Mouse (Mus musculus): ENCODE data around the gene Gjc3. TPM values are rescaled to one million over a fixed set of nuclear protein-coding genes. Genes with fewer than 3 reads are reported as not detected.

Gjc3 gene
- 0.26 TPM in 1 of 2 replicates, not detected in the other for polyA plus RNA-seq (2015; fragmentation: Nextera tagmentation; extraction: Ambion mirVana)

DNA sequence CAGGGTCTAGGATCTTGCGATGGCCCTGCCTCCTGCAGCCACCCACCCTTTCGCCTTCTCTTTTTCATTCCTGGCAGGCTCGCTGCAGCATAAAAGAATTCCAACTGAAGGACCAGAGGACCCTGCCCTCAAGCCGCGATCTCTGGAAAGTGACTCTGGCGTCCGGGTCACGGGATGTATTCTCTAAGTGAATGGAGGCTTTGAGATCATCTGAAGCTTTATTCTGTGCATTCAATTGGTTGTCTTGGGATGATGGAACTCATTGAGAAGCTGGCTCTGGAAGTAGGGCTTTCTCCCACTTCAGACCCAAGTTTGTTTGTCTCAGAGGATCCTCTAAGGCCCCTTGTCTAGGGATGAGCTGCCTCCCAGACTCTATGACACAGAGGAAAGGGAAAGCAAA is at the start of gene Gjc3:
Gene Gjc3, minus strand, starts transcription at position 154 of the 400 bp plus-strand sequence.
- no peak within 1 kb of the TSS for H3K4me2 ChIP-seq (ENCODE audit: low read depth, low read length)
- no peaks in the 10 kb centered on the region for H3K27me3 ChIP-seq (ENCODE audit: control insufficient read depth, insufficient read depth, low read length)
- no peak within 1 kb of the TSS for H3K9ac ChIP-seq (ENCODE audit: low read length)
- WGBS: 81% methylated on average over 8 of the region's 8 CpGs
- ATAC-seq (replicated peaks; ENCODE audit: extremely low read depth, insufficient read depth, low FRiP score): no peak
- no peaks in the 10 kb centered on the region for H3K4me1 ChIP-seq (ENCODE audit: control insufficient read depth, insufficient read depth, low read length)
- H3K4me3 ChIP-seq (ENCODE audit: low read length): no peak within 1 kb of the TSS
- H3K36me3 ChIP-seq (ENCODE audit: control insufficient read depth, insufficient read depth): no peaks in the 10 kb centered on the region
- peaks cover 5% of the 10 kb centered on the region for H3K9me3 ChIP-seq (replicated peaks; ENCODE audit: control insufficient read depth, low read length)
- no peak within 1 kb of the TSS for H3K27ac ChIP-seq (ENCODE audit: low read length)

- no peaks in the 10 kb centered on the region for H3K36me3 ChIP-seq (ENCODE audit: control insufficient read depth, insufficient read depth)
- H3K27ac ChIP-seq (ENCODE audit: low read length): no peak overlapping the region
- 75% methylated on average over 5 of the region's 5 CpGs for WGBS
- ATAC-seq (replicated peaks; ENCODE audit: extremely low read depth, insufficient read depth, low FRiP score): no peak
- H3K27me3 ChIP-seq (ENCODE audit: control insufficient read depth, insufficient read depth, low read length): no peaks in the 10 kb centered on the region
- no peak overlapping the region for H3K9ac ChIP-seq (ENCODE audit: low read length)
- no peaks in the 10 kb centered on the region for H3K4me1 ChIP-seq (ENCODE audit: control insufficient read depth, insufficient read depth, low read length)
- H3K4me3 ChIP-seq (ENCODE audit: low read length): no peak overlapping the region
- H3K4me2 ChIP-seq (ENCODE audit: low read depth, low read length): no peak overlapping the region
- H3K9me3 ChIP-seq (replicated peaks; ENCODE audit: control insufficient read depth, low read length): 0 out of 2 replicates have a peak, but pooled peaks cover 2% of the 10 kb centered on the region
These were observed 49.5 kb upstream of the Gjc3 start for GRCm38 (mm10) chr5:138012382-138012781.

- no peak for ATAC-seq (replicated peaks; ENCODE audit: extremely low read depth, insufficient read depth, low FRiP score)
- no peak overlapping the region for H3K9ac ChIP-seq (ENCODE audit: low read length)
- 85% methylated on average over 5 of the region's 5 CpGs for WGBS
These were observed 46.5 kb upstream of the Gjc3 start for GRCm38 (mm10) chr5:138009437-138009836.

GRCm38 (mm10) chr5:137986351-137986750 is 23.5 kb upstream of the Gjc3 start:
- no peak overlapping the region for H3K4me2 ChIP-seq (ENCODE audit: low read depth, low read length)
- no peak for ATAC-seq (replicated peaks; ENCODE audit: extremely low read depth, insufficient read depth, low FRiP score)
- H3K4me1 ChIP-seq (ENCODE audit: control insufficient read depth, insufficient read depth, low read length): no peaks in the 10 kb centered on the region
- WGBS: 73% methylated on average over 1 of the region's 1 CpGs
- no peak overlapping the region for H3K4me3 ChIP-seq (ENCODE audit: low read length)
- no peak overlapping the region for H3K27ac ChIP-seq (ENCODE audit: low read length)
- H3K27me3 ChIP-seq (ENCODE audit: control insufficient read depth, insufficient read depth, low read length): no peaks in the 10 kb centered on the region
- H3K9me3 ChIP-seq (replicated peaks; ENCODE audit: control insufficient read depth, low read length): no peaks in the 10 kb centered on the region
- H3K9ac ChIP-seq (ENCODE audit: low read length): no peak overlapping the region
- H3K36me3 ChIP-seq (ENCODE audit: control insufficient read depth, insufficient read depth): no peaks in the 10 kb centered on the region

More at GRCm38 (mm10) chr5:138009437-138009836, 46.5 kb upstream of the Gjc3 start:
- Histone ChIP-seq H3K4me1 (ENCODE audit: control insufficient read depth, insufficient read depth, low read length) (no peaks in the 10 kb centered on the region), H3K4me2 (ENCODE audit: low read depth, low read length) (no peak overlapping the region), H3K36me3 (ENCODE audit: control insufficient read depth, insufficient read depth) (no peaks in the 10 kb centered on the region), H3K27ac (ENCODE audit: low read length) (no peak overlapping the region), H3K27me3 (ENCODE audit: control insufficient read depth, insufficient read depth, low read length) (no peaks in the 10 kb centered on the region), H3K9me3 (replicated peaks; ENCODE audit: control insufficient read depth, low read length) (0 out of 2 replicates have a peak, but pooled peaks cover 2% of the 10 kb centered on the region), H3K4me3 (ENCODE audit: low read length) (no peak overlapping the region)

GRCm38 (mm10) chr5:137981300-137981699 is 18.4 kb upstream of the Gjc3 start, which contains the start of gene Azgp1:
TSS of gene Azgp1 (plus strand) at chr5:137981520.
- H3K36me3 ChIP-seq (ENCODE audit: control insufficient read depth, insufficient read depth): no peaks in the 10 kb centered on the region
- no peak within 1 kb of the TSS for H3K4me2 ChIP-seq (ENCODE audit: low read depth, low read length)
- H3K27me3 ChIP-seq (ENCODE audit: control insufficient read depth, insufficient read depth, low read length): no peaks in the 10 kb centered on the region
- no peaks in the 10 kb centered on the region for H3K4me1 ChIP-seq (ENCODE audit: control insufficient read depth, insufficient read depth, low read length)
- WGBS: 64% methylated on average over 4 of the region's 4 CpGs
- H3K4me3 ChIP-seq (ENCODE audit: low read length): no peak within 1 kb of the TSS
- no peak for ATAC-seq (replicated peaks; ENCODE audit: extremely low read depth, insufficient read depth, low FRiP score)
- no peaks in the 10 kb centered on the region for H3K9me3 ChIP-seq (replicated peaks; ENCODE audit: control insufficient read depth, low read length)
- H3K9ac ChIP-seq (ENCODE audit: low read length): no peak within 1 kb of the TSS
- H3K27ac ChIP-seq (ENCODE audit: low read length): no peak within 1 kb of the TSS

DNA sequence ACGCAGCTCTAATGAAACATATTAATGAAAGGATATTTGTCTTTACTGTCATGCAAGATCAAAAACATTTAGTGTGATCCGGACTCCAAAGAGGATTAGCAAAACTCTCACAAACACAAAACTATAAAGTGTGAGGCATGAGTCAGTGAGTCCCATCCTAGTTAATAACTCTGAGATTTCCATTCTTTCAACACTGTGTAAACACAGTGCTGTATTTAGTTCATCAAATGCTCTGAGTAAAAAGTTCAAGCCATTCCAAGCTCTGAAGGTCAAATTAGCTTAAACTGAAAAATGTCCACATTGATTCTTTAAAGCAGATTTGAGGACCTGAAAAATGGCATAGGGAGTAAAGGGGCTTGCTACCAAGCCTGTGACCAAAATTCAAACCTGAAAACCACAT is 16.2 kb upstream of the Gjc3 start:
- no peak overlapping the region for H3K4me2 ChIP-seq (ENCODE audit: low read depth, low read length)
- no peak for ATAC-seq (replicated peaks; ENCODE audit: extremely low read depth, insufficient read depth, low FRiP score)
- no peaks in the 10 kb centered on the region for H3K4me1 ChIP-seq (ENCODE audit: control insufficient read depth, insufficient read depth, low read length)
- H3K27me3 ChIP-seq (ENCODE audit: control insufficient read depth, insufficient read depth, low read length): no peaks in the 10 kb centered on the region
- no peaks in the 10 kb centered on the region for H3K36me3 ChIP-seq (ENCODE audit: control insufficient read depth, insufficient read depth)
- H3K9ac ChIP-seq (ENCODE audit: low read length): no peak overlapping the region
- WGBS: 66% methylated on average over 2 of the region's 2 CpGs
- no peak overlapping the region for H3K27ac ChIP-seq (ENCODE audit: low read length)
- H3K4me3 ChIP-seq (ENCODE audit: low read length): no peak overlapping the region
- no peaks in the 10 kb centered on the region for H3K9me3 ChIP-seq (replicated peaks; ENCODE audit: control insufficient read depth, low read length)

- Histone ChIP-seq H3K9ac (ENCODE audit: low read length) (no peak overlapping the region), H3K9me3 (replicated peaks; ENCODE audit: control insufficient read depth, low read length) (no peaks in the 10 kb centered on the region), H3K4me3 (ENCODE audit: low read length) (no peak overlapping the region), H3K36me3 (ENCODE audit: control insufficient read depth, insufficient read depth) (no peaks in the 10 kb centered on the region), H3K27me3 (ENCODE audit: control insufficient read depth, insufficient read depth, low read length) (no peaks in the 10 kb centered on the region), H3K4me1 (ENCODE audit: control insufficient read depth, insufficient read depth, low read length) (no peaks in the 10 kb centered on the region), H3K27ac (ENCODE audit: low read length) (no peak overlapping the region), H3K4me2 (ENCODE audit: low read depth, low read length) (no peak overlapping the region)
- ATAC-seq (replicated peaks; ENCODE audit: extremely low read depth, insufficient read depth, low FRiP score): no peak
- 35% methylated on average over 1 of the region's 1 CpGs for WGBS
These were observed 14.4 kb upstream of the Gjc3 start for GRCm38 (mm10) chr5:137977291-137977690.

GRCm38 (mm10) chr5:137975434-137975833 is 12.5 kb upstream of the Gjc3 start:
- H3K4me3 ChIP-seq (ENCODE audit: low read length): no peak overlapping the region

DNA sequence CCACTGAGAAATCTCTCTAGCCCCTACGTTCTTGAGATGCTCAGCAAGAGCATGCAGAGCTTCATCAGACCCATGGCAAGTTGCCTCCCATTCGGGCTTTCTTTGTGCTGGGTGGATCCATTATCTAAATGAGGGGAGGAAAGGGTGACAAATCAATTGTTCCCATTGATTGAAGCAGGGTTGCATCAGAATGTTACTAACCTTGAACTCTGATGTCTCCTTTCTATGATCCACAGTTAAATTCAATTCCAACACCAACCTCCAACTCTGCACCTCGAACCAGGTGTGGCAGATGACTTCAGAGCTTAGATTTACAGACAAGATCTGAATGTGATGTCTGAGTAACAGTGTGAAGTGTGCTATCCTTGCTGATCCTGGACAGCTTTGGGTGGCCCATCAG is 11.8 kb upstream of the Gjc3 start:
- no peak for ATAC-seq (replicated peaks; ENCODE audit: extremely low read depth, insufficient read depth, low FRiP score)
- Histone ChIP-seq H3K27ac (ENCODE audit: low read length) (no peak overlapping the region), H3K27me3 (ENCODE audit: control insufficient read depth, insufficient read depth, low read length) (no peaks in the 10 kb centered on the region), H3K9me3 (replicated peaks; ENCODE audit: control insufficient read depth, low read length) (no peaks in the 10 kb centered on the region), H3K36me3 (ENCODE audit: control insufficient read depth, insufficient read depth) (no peaks in the 10 kb centered on the region), H3K4me2 (ENCODE audit: low read depth, low read length) (no peak overlapping the region), H3K9ac (ENCODE audit: low read length) (no peak overlapping the region), H3K4me3 (ENCODE audit: low read length) (no peak overlapping the region), H3K4me1 (ENCODE audit: control insufficient read depth, insufficient read depth, low read length) (no peaks in the 10 kb centered on the region)
- WGBS: 48% methylated on average over 3 of the region's 3 CpGs

More at GRCm38 (mm10) chr5:137975434-137975833, 12.5 kb upstream of the Gjc3 start:
- Histone ChIP-seq H3K36me3 (ENCODE audit: control insufficient read depth, insufficient read depth) (no peaks in the 10 kb centered on the region), H3K4me1 (ENCODE audit: control insufficient read depth, insufficient read depth, low read length) (no peaks in the 10 kb centered on the region), H3K9me3 (replicated peaks; ENCODE audit: control insufficient read depth, low read length) (no peaks in the 10 kb centered on the region), H3K27me3 (ENCODE audit: control insufficient read depth, insufficient read depth, low read length) (no peaks in the 10 kb centered on the region), H3K4me2 (ENCODE audit: low read depth, low read length) (no peak overlapping the region), H3K9ac (ENCODE audit: low read length) (no peak overlapping the region), H3K27ac (ENCODE audit: low read length) (no peak overlapping the region)
- 47% methylated on average over 1 of the region's 1 CpGs for WGBS
- ATAC-seq (replicated peaks; ENCODE audit: extremely low read depth, insufficient read depth, low FRiP score): no peak
